Mouse (Mus musculus) liver, embryonic 15.5 days (tissue): Measurements from ENCODE around the gene Abca16. TPM values are rescaled to one million over a fixed set of nuclear protein-coding genes. Genes with fewer than 3 reads are reported as not detected.

ENCODE experiments used
- ATAC-seq: fragments of 200-750 bp; cut with Nextera tagmentation; 2 replicates; pipeline ENCODE4 v1.8.0; 2017; ENCODE audit warnings: moderate number of reproducible peaks, mild to moderate bottlenecking, moderate library complexity; ENCODE audit not compliant: insufficient read depth
- H3K27ac ChIP-seq: fragments of 300-500 bp; sonication (generic); replicated peaks from 2 replicates; pipeline ENCODE4 v1.5.1; 2015; ENCODE audit warnings: mild to moderate bottlenecking, inconsistent platforms
- H3K27me3 ChIP-seq: fragments of 300-500 bp; sonication (generic); 2 replicates; pipeline ENCODE4 v1.6.1; 2015; ENCODE audit warnings: mild to moderate bottlenecking, inconsistent platforms
- H3K36me3 ChIP-seq: fragments of 300-500 bp; sonication (generic); replicated peaks from 2 replicates; pipeline ENCODE4 v1.6.1; 2015; ENCODE audit warnings: moderate library complexity, mild to moderate bottlenecking, inconsistent platforms
- H3K4me1 ChIP-seq: fragments of 300-500 bp; sonication (generic); replicated peaks from 2 replicates; pipeline ENCODE4 v1.6.1; 2015; ENCODE audit warnings: inconsistent platforms
- H3K4me2 ChIP-seq: fragments of 300-500 bp; sonication (generic); 2 replicates; pipeline ENCODE4 v1.6.1; 2015; ENCODE audit warnings: moderate library complexity, mild to moderate bottlenecking, inconsistent platforms
- H3K4me3 ChIP-seq: fragments of 300-500 bp; sonication (generic); replicated peaks from 2 replicates; pipeline ENCODE4 v1.5.1; 2015; ENCODE audit warnings: mild to moderate bottlenecking, inconsistent platforms
- H3K9ac ChIP-seq: fragments of 300-500 bp; sonication (generic); 2 replicates; pipeline ENCODE4 v1.6.1; 2015; ENCODE audit warnings: moderate library complexity, mild to moderate bottlenecking, inconsistent platforms
- H3K9me3 ChIP-seq: fragments of 300-500 bp; sonication (generic); replicated peaks from 2 replicates; pipeline ENCODE4 v1.6.1; 2016; ENCODE audit warnings: inconsistent platforms
- WGBS: fragments of 180-500 bp; shearing (Covaris S2); methylation state at CpG from one replicate; pipeline ENCODE4 v1.1.7; 2015; ENCODE audit warnings: mixed read lengths; ENCODE audit not compliant: insufficient replicate concordance; 5-methylcytosine and 5-hydroxymethylcytosine counted together
- polyA plus RNA-seq: library from polyadenylated mRNA; unstranded; fragments of >200 nt; fragmentation: Nextera tagmentation; extraction: Ambion mirVana; gene quantifications from 2 replicates; pipeline ENCODE4 v1.2.1, GENCODE M21; 2015

Gene Abca16
- polyA plus RNA-seq, 1 experiment from 2014 or later, result not detected

GRCm38 (mm10) chr7:120576520-120576919, 167.1 kb downstream of the Abca16 start:
- ATAC-seq, result no peak
- no peaks in the 10 kb centered on the region for H3K27me3 ChIP-seq
- no peaks in the 10 kb centered on the region for H3K4me1 ChIP-seq
- no peak overlapping the region for H3K27ac ChIP-seq
- H3K4me3 ChIP-seq, result no peak overlapping the region
- no peak overlapping the region for H3K9ac ChIP-seq
- 35% methylated on average over 3 of the region's 3 CpGs for WGBS
- no peaks in the 10 kb centered on the region for H3K36me3 ChIP-seq
- H3K9me3 ChIP-seq, result no peaks in the 10 kb centered on the region
- H3K4me2 ChIP-seq, result no peak overlapping the region

Other genes with a start within 250 kb of the Abca16 start
- 1.7 and 1.9 TPM in 2 replicates for gene Anks4b, start 235.8 kb upstream of the Abca16 start, polyA plus RNA-seq
- gene Crym, start 207.5 kb upstream of the Abca16 start, polyA plus RNA-seq, result 0.51 and 0.68 TPM in 2 replicates
- gene Abca14, start 205.7 kb upstream of the Abca16 start, polyA plus RNA-seq, result not detected in 2 replicates
- not detected in 2 replicates for gene Abca15, start 81.0 kb upstream of the Abca16 start, polyA plus RNA-seq
- gene Uqcrc2, start 225.5 kb downstream of the Abca16 start, polyA plus RNA-seq, result 115 and 118 TPM in 2 replicates